10 mouse cellular contexts compared by ENCODE assay signal in genomic region chr6:49656359-49657280, GRCm38 (mm10).
DNase-seq lines count a peak whose midpoint lies in the region; ATAC-seq and TF ChIP-seq lines count a peak whose summit lies in the region.
"Had no signal": no experiment of that assay in that cellular context is flagged by ENCODE, and none has a peak within 500 bp of the region (broad histone marks: within the 10 kb centered on the region; RNA-seq: fewer than 3 reads in every experiment).

No protein-coding gene starts in this region.

- H3K27me3 ChIP-seq in small intestine, adult 2 months (ENCODE audit: control insufficient read depth, insufficient read depth, low read length), result no peaks in the 10 kb centered on the region
- no peaks in the 10 kb centered on the region for H3K27me3 ChIP-seq in forebrain, embryonic 14.5 days (replicated peaks; ENCODE audit: control insufficient read depth, insufficient read depth, low read length)

- no peak for TF ChIP-seq POLR2A in bone marrow macrophage, adult 2 months (IDR thresholded peaks at IDR 0.05; ENCODE audit: borderline replicate concordance, low read depth, low read length)
- no peak for TF ChIP-seq POLR2A in small intestine, adult 2 months (IDR thresholded peaks at IDR 0.05; ENCODE audit: low read depth, low read length)

- no peak overlapping the region for H3K4me2 ChIP-seq in forebrain, embryonic 14.5 days (ENCODE audit: low read length)

- H3K9ac ChIP-seq in forebrain, embryonic 14.5 days (ENCODE audit: low read length), result no peak overlapping the region

- no peaks in the 10 kb centered on the region for H3K9me3 ChIP-seq in forebrain, embryonic 14.5 days (replicated peaks; ENCODE audit: control insufficient read depth, low read length)

- ATAC-seq in frontal cortex, adult (ENCODE audit: low TSS enrichment), result 0 out of 2 replicates have a peak, but pooled peaks have one; percentile 27
- no peak for ATAC-seq in forebrain, embryonic 14.5 days

- H3K36me3 ChIP-seq in small intestine, adult 2 months (ENCODE audit: control insufficient read depth, insufficient read depth, low read length), result no peaks in the 10 kb centered on the region
- no peaks in the 10 kb centered on the region for H3K36me3 ChIP-seq in forebrain, embryonic 14.5 days (ENCODE audit: control insufficient read depth, insufficient read depth, low read length)

- 29% methylated on average over 13 of the region's 13 CpGs for WGBS in small intestine, adult 2 months
- WGBS in forebrain, embryonic 14.5 days, result 78% methylated on average over 13 of the region's 13 CpGs

- DNase-seq in frontal cortex, postnatal 10 days (ENCODE audit: low spot score in 2 of 2), result no peak
- peak; percentile 37 to 39 for DNase-seq in right cerebral cortex, adult 2 months (ENCODE audit: low spot score in 2 of 2)
- no peak for DNase-seq in right cerebral cortex, postnatal 14 days
- DNase-seq in forebrain, embryonic 14.5 days (ENCODE audit: low spot score), result no peak
- no peak for DNase-seq in ovary, postnatal 14 days (ENCODE audit: low spot score)
- DNase-seq: gastrocnemius, postnatal 10 days; lung, postnatal 10 days had no signal

- peak; percentile 32; the same call in 1 of the 2 replicates for TF ChIP-seq CTCF in bone marrow macrophage, adult 2 months (IDR thresholded peaks at IDR 0.05; ENCODE audit: low read depth, low read length)
- TF ChIP-seq CTCF in small intestine, adult 2 months (IDR thresholded peaks at IDR 0.05; ENCODE audit: extremely low read depth, insufficient read length, insufficient replicate concordance, low read depth, low read length), result peak; percentile 22; the same call in 1 of the 2 replicates

- no peak overlapping the region for H3K4me3 ChIP-seq in bone marrow macrophage, adult 2 months (ENCODE audit: insufficient read depth, low read length)
- H3K4me3 ChIP-seq in small intestine, adult 2 months (ENCODE audit: low read depth, low read length), result no peak overlapping the region
- no peak overlapping the region for H3K4me3 ChIP-seq in forebrain, embryonic 14.5 days (ENCODE audit: low read depth, low read length)

- peaks cover 17% of the 10 kb centered on the region for H3K4me1 ChIP-seq in bone marrow macrophage, adult 2 months (ENCODE audit: control insufficient read depth, insufficient read depth, low read length)
- H3K4me1 ChIP-seq in small intestine, adult 2 months (ENCODE audit: control insufficient read depth, insufficient read depth, insufficient read length, low read length), result peaks cover 3% of the 10 kb centered on the region; the same call in 1 of the 2 replicates
- H3K4me1 ChIP-seq in forebrain, embryonic 14.5 days (ENCODE audit: control insufficient read depth, insufficient read depth, low read length), result no peaks in the 10 kb centered on the region

- H3K27ac ChIP-seq in bone marrow macrophage, adult 2 months (ENCODE audit: insufficient read depth, low read depth, low read length), result peak overlapping the region; percentile 35
- no peak overlapping the region for H3K27ac ChIP-seq in small intestine, adult 2 months (ENCODE audit: insufficient read depth, low read depth, low read length)
- no peak overlapping the region for H3K27ac ChIP-seq in forebrain, embryonic 14.5 days (ENCODE audit: low read depth, low read length)

Comparison
In these comparisons a context has a peak if more than half of its experiments do, and no peak if none do; other contexts are left out.
1. DNase-seq: peak in right cerebral cortex, adult 2 months (2 of 2); none in frontal cortex, postnatal 10 days (0 of 2), right cerebral cortex, postnatal 14 days (single experiment), forebrain, embryonic 14.5 days (single experiment) and ovary, postnatal 14 days (single experiment).